Mouse (Mus musculus) heart, embryonic 10.5 days (tissue): ENCODE data around the gene Fam205a4. TPM values are rescaled to one million over a fixed set of nuclear protein-coding genes. Genes with fewer than 3 reads are reported as not detected.
"Not testable (repeated sequence)": the region's sequence is repeated elsewhere in the genome, so short reads cannot be mapped to it uniquely, and the experiment has no call there.

Source experiments
- DNase-seq: peaks from one replicate; pipeline ENCODE4 v3.0.0-alpha.2; 2017; ENCODE audit warnings: low spot score
- H3K27ac ChIP-seq: fragments of 300-500 bp; sonication (generic); 2 replicates; pipeline ENCODE4 v1.5.1; 2016; ENCODE audit warnings: mild to moderate bottlenecking
- H3K27me3 ChIP-seq: fragments of 300-500 bp; sonication (generic); 2 replicates; pipeline ENCODE4 v1.6.1; 2016; ENCODE audit warnings: mild to moderate bottlenecking; ENCODE audit not compliant: poor library complexity, insufficient read depth, severe bottlenecking
- H3K36me3 ChIP-seq: fragments of 300-500 bp; sonication (generic); 2 replicates; pipeline ENCODE4 v1.6.1; 2016; ENCODE audit warnings: mild to moderate bottlenecking, moderate library complexity
- H3K4me1 ChIP-seq: fragments of 300-500 bp; sonication (generic); 2 replicates; pipeline ENCODE4 v1.6.1; 2016; ENCODE audit warnings: mild to moderate bottlenecking
- H3K4me3 ChIP-seq: fragments of 300-500 bp; sonication (generic); 2 replicates; pipeline ENCODE4 v1.5.1; 2016; ENCODE audit warnings: mild to moderate bottlenecking, moderate library complexity
- H3K9me3 ChIP-seq: fragments of 300-500 bp; sonication (generic); 2 replicates; pipeline ENCODE4 v1.6.1; 2016; ENCODE audit warnings: mild to moderate bottlenecking, moderate library complexity
- WGBS: fragments of 180-500 bp; shearing (Covaris S2); methylation state at CpG from one replicate; pipeline ENCODE4 v1.1.7; 2016; 5-methylcytosine and 5-hydroxymethylcytosine counted together
- polyA plus RNA-seq: library from polyadenylated mRNA; unstranded; fragments of >200 nt; fragmentation: Nextera tagmentation; extraction: Ambion mirVana; gene quantifications from 2 replicates; pipeline ENCODE4 v1.2.1, GENCODE M21; 2016

Gene Fam205a4
- 0.06 and 0.07 TPM in 2 replicates for polyA plus RNA-seq

- H3K36me3 ChIP-seq, H3K27ac ChIP-seq, H3K4me3 ChIP-seq, H3K4me1 ChIP-seq, H3K9me3 ChIP-seq, H3K27me3 ChIP-seq, DNase-seq: not testable (repeated sequence)
- no CpG with 5 or more reads among the region's 1 CpGs for WGBS
Observed at GRCm38 (mm10) chr4:41965758-41966157, at the start of gene Fam205a4. TSS of gene Fam205a4 (plus strand) at chr4:41966058.

GRCm38 (mm10) chr4:41941272-41941671, 24.6 kb upstream of the Fam205a4 start, which contains the start of gene Gm20878:
TSS of gene Gm20878 (plus strand) at chr4:41941572.
- H3K9me3 ChIP-seq, H3K27me3 ChIP-seq, H3K4me3 ChIP-seq, H3K27ac ChIP-seq, H3K4me1 ChIP-seq, DNase-seq, H3K36me3 ChIP-seq: not testable (repeated sequence)
- WGBS = no CpG with 5 or more reads among the region's 8 CpGs

Other genes with a start within 250 kb of the Fam205a4 start
- gene Dctn3, start 242.9 kb upstream of the Fam205a4 start, polyA plus RNA-seq = 143 and 146 TPM in 2 replicates
- not detected in 2 replicates for gene Arid3c, start 234.9 kb upstream of the Fam205a4 start, polyA plus RNA-seq
- 52.7 and 69.7 TPM in 2 replicates for gene Galt, start 210.8 kb upstream of the Fam205a4 start, polyA plus RNA-seq
- 79.3 and 97.8 TPM in 2 replicates for gene Sigmar1, start 209.9 kb upstream of the Fam205a4 start, polyA plus RNA-seq
- gene Ccl27a, start 191.8 kb upstream of the Fam205a4 start, polyA plus RNA-seq = 38.1 and 39.7 TPM in 2 replicates
- not detected in 2 replicates for gene Gm21541, start 62.4 kb upstream of the Fam205a4 start, polyA plus RNA-seq
- 1.2 and 1.7 TPM in 2 replicates for gene Gm20878, start 24.5 kb upstream of the Fam205a4 start, polyA plus RNA-seq
- 0.14 TPM in 1 of 2 replicates, not detected in the other for gene Gm21093, start 68.7 kb downstream of the Fam205a4 start, polyA plus RNA-seq
- gene Gm3893, start 125.1 kb downstream of the Fam205a4 start, polyA plus RNA-seq = not detected in 2 replicates
- 0.17 and 0.24 TPM in 2 replicates for gene Gm13304, start 148.8 kb downstream of the Fam205a4 start, polyA plus RNA-seq
- 0.50 and 0.74 TPM in 2 replicates for gene Gm13306, start 187.4 kb downstream of the Fam205a4 start, polyA plus RNA-seq
- 0.33 TPM in 1 of 2 replicates, not detected in the other for gene Gm13305, start 202.5 kb downstream of the Fam205a4 start, polyA plus RNA-seq